Mouse (Mus musculus) midbrain, embryonic 12.5 days (tissue): Measurements from ENCODE around the gene Bcas3. TPM values are rescaled to one million over a fixed set of nuclear protein-coding genes. Genes with fewer than 3 reads are reported as not detected.

Experiments used
- microRNA-seq: library from miRNA; unstranded; fragments of <30 nt; microRNA quantifications from one replicate; pipeline ENCODE4, GENCODE M21; 2017
- polyA plus RNA-seq: library from polyadenylated mRNA; unstranded; fragments of >200 nt; fragmentation: Nextera tagmentation; extraction: Ambion mirVana; gene quantifications from 2 replicates; pipeline ENCODE4 v1.2.1, GENCODE M21; 2016

Bcas3 gene
- polyA plus RNA-seq, 1 experiment from 2014 or later: 26.8 TPM

Small RNA genes lying within 50 kb of the gene (microRNA-seq; reads per million reads assigned to microRNA genes)
- not detected for gene Mir5110

Other genes starting within 250 kb of the Bcas3 start
- gene Usp32, start 213.0 kb upstream of the Bcas3 start, polyA plus RNA-seq: 9.6 and 11.9 TPM in 2 replicates
- gene 1700125H20Rik, start 182.8 kb upstream of the Bcas3 start, polyA plus RNA-seq: 0.47 and 0.55 TPM in 2 replicates
- 55.8 and 56.0 TPM in 2 replicates for gene Appbp2, start 118.0 kb upstream of the Bcas3 start, polyA plus RNA-seq
- gene Ppm1d, start 41.9 kb upstream of the Bcas3 start, polyA plus RNA-seq: 30.9 and 31.8 TPM in 2 replicates